ENCODE assay signal across 26 mouse cellular contexts in the genomic region with DNA sequence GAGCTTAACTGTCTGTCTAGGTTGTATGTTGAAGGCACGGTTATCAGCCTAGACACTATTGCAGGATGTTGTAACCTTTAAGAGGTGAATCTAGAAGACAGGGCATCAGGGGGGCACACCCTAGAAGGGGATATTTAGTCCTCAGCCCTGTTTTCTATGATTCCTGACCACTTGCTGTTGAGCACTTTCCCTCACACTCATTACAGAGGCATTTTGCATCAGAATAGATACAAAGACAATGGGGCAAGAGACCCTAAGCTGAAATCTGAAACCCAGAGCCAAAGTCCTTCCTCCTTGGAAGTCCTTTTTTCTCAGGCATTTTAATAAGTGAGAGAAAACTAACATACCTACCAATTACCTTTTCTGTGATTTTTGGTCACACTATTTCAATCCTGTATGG.
DNase-seq lines count a peak whose midpoint lies in the region; ATAC-seq and TF ChIP-seq lines count a peak whose summit lies in the region.
"Had no signal": no experiment of that assay in that cellular context is flagged by ENCODE, and none has a peak within 500 bp of the region (broad histone marks: within the 10 kb centered on the region; RNA-seq: fewer than 3 reads in every experiment).

No protein-coding gene starts in this region.

- H3K4me1 ChIP-seq in ES-E14 (ENCODE audit: control insufficient read depth in 2 of 2, insufficient read depth in 2 of 2, low read length in 2 of 2, poor library complexity in 1 of 2): peaks cover 3% of the 10 kb centered on the region in 2 experiments; a peak in 1 of 4 replicates
- no peaks in the 10 kb centered on the region for H3K4me1 ChIP-seq in intestine, postnatal 0 days (replicated peaks; ENCODE audit: control insufficient read depth, insufficient read depth, low read length)

- no peak overlapping the region for H3K27ac ChIP-seq in ES-E14 (ENCODE audit: insufficient read depth, low read depth, low read length, poor library complexity, severe bottlenecking)
- H3K27ac ChIP-seq in intestine, postnatal 0 days (ENCODE audit: low read depth, low read length): no peak overlapping the region

- no peak overlapping the region for H3K4me3 ChIP-seq in ES-E14 (ENCODE audit: insufficient read depth in 1 of 2, low read depth in 1 of 2, low read length in 2 of 2, poor library complexity in 1 of 2, severe bottlenecking in 1 of 2)
- H3K4me3 ChIP-seq in intestine, postnatal 0 days (ENCODE audit: low read depth, low read length): no peak overlapping the region

- no peak for TF ChIP-seq CTCF in intestine, postnatal 0 days (IDR thresholded peaks at IDR 0.05; ENCODE audit: low read depth)

- WGBS in intestine, postnatal 0 days: 65% methylated on average over 1 of the region's 1 CpGs

- H3K9me3 ChIP-seq in ES-E14 (ENCODE audit: control insufficient read depth, insufficient read depth, low read depth, low read length): no peaks in the 10 kb centered on the region
- no peaks in the 10 kb centered on the region for H3K9me3 ChIP-seq in intestine, postnatal 0 days (ENCODE audit: control insufficient read depth)

- in situ Hi-C loops in ES-E14 (cut with MboI; ENCODE audit: low sequenced_read_pairs in 2 of 2, unreplicated experiment in 2 of 2): no loop called here

- DNase-seq in ES-CJ7 (ENCODE audit: low read depth, low spot score) (peak; percentile 64), ES-E14 (ENCODE audit: low read depth, low spot score) (peak; percentile 34), R1 (ENCODE audit: low read depth, low spot score) (peak; percentile 52), ZHBTc4 (ENCODE audit: low read depth, low spot score) (peak; percentile 43)
- no peak for DNase-seq in cerebellum, postnatal 10 days
- no peak for DNase-seq in thymus, postnatal 25 days
- no peak for DNase-seq in right cerebral cortex, adult 18-20 months
- DNase-seq: adrenal gland, adult 2 months; adrenal gland, adult 8-10 months; adrenal gland, postnatal 10 days; adrenal gland, postnatal 14 days; adrenal gland, postnatal 25 days; adrenal gland, postnatal 36 days; B cell, adult 2 months; cerebellum, adult 11 months; cerebellum, adult 11-12 months; cerebellum, adult 18-20 months; cerebellum, adult 2 months; cerebellum, adult 8-10 months; cerebellum, adult 9-10 months had no signal

- no peak overlapping the region for H3K4me2 ChIP-seq in intestine, postnatal 0 days (replicated peaks; ENCODE audit: low read depth)

- no peaks in the 10 kb centered on the region for H3K36me3 ChIP-seq in ES-E14 (ENCODE audit: control insufficient read depth, insufficient read depth, low read length, poor library complexity, severe bottlenecking)
- H3K36me3 ChIP-seq in intestine, postnatal 0 days (ENCODE audit: control insufficient read depth, insufficient read depth): no peaks in the 10 kb centered on the region
- H3K36me3 ChIP-seq: G1E had no signal

- no peaks in the 10 kb centered on the region for H3K27me3 ChIP-seq in intestine, postnatal 0 days (replicated peaks; ENCODE audit: control insufficient read depth, insufficient read depth, low read length)
- H3K27me3 ChIP-seq: CH12.LX, Patski had no signal

- no peak overlapping the region for H3K9ac ChIP-seq in ES-E14 (ENCODE audit: insufficient read depth, low read depth, low read length, poor library complexity, severe bottlenecking)
- no peak overlapping the region for H3K9ac ChIP-seq in intestine, postnatal 0 days (ENCODE audit: low read depth, low read length)

- no peak for ATAC-seq in intestine, postnatal 0 days
- ATAC-seq: activated CD4-positive, CD25-positive, alpha-beta regulatory T cell, adult 4 months; CD4-positive, CD25-positive, alpha-beta regulatory T cell, adult 4 months; Patski had no signal

TF ChIP-seq in ES-E14, 5 proteins besides CTCF, POLR2A, EP300 and RAD21:
- TF ChIP-seq CHD2 (IDR thresholded peaks at IDR 0.05; ENCODE audit: low read depth, low read length) (no peak), MAFK (IDR thresholded peaks at IDR 0.05; ENCODE audit: insufficient read depth, low read depth, low read length) (no peak), HCFC1 (IDR thresholded peaks at IDR 0.05; ENCODE audit: borderline replicate concordance, insufficient read depth, low read length) (no peak), ZC3H11A (IDR thresholded peaks at IDR 0.05; ENCODE audit: borderline replicate concordance, low read depth, low read length) (no peak), ZNF384 (IDR thresholded peaks at IDR 0.05; ENCODE audit: low read depth, low read length) (no peak)

Comparison
In these comparisons a context has a peak if more than half of its experiments do, and no peak if none do; other contexts are left out.
1. DNase-seq: peak in ES-CJ7 (single experiment), ES-E14 (single experiment), R1 (single experiment) and ZHBTc4 (single experiment); none in cerebellum, postnatal 10 days (0 of 2), thymus, postnatal 25 days (single experiment) and right cerebral cortex, adult 18-20 months (single experiment).